Mouse (Mus musculus) adrenal gland, postnatal 25 days (tissue): Measurements from ENCODE around the gene Dock8. TPM values are rescaled to one million over a fixed set of nuclear protein-coding genes. Genes with fewer than 3 reads are reported as not detected.

ENCODE experiments used
- DNase-seq: peaks from one replicate; pipeline ENCODE4 v3.0.0; 2021; ENCODE audit warnings: mixed read lengths
- total RNA-seq: library from RNA; stranded (reverse); gene quantifications from 2 replicates; pipeline ENCODE4 v1.2.3, GENCODE M21; 2021

Gene Dock8
- total RNA-seq, 1 experiment from 2014 or later: 36.2 TPM

DNA sequence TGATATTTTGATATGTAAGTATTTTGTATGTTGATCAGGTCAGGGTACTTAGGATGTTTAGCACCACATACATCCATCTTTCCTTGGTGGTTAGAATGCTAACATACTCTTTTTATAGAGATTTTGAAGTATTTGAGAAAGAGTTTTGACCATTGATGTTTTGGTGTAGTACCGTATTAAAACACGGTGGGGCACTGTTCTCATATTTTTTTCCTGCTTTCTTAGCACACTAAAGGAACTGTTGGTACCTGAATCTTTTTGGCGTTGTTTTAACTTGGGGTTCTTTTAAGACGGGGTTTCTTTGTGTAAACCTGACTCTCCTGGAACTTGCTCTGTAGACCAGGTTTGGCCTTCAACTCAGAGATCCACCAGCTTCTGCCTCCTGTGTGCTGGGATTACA lies 133.0 kb downstream of the Dock8 start:
- no peak for DNase-seq

DNA sequence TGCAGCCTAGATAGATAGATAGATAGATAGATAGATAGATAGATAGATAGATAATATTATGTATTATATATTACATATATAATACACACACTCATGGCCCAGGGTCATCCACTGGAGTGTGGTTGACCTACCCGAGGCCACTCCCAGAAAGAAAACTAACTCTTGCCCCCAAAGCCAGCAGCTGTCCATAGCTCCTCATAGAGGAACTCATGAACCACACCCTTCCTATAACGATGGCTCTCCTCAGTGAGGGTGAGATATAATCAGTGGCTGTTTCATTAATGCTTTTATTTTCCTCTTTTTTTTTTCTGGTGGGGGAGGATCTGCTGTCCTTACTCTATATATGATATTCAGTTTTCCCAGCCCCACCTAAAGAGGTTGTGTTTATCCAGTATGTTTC lies 134.6 kb downstream of the Dock8 start:
- DNase-seq: no peak

DNA sequence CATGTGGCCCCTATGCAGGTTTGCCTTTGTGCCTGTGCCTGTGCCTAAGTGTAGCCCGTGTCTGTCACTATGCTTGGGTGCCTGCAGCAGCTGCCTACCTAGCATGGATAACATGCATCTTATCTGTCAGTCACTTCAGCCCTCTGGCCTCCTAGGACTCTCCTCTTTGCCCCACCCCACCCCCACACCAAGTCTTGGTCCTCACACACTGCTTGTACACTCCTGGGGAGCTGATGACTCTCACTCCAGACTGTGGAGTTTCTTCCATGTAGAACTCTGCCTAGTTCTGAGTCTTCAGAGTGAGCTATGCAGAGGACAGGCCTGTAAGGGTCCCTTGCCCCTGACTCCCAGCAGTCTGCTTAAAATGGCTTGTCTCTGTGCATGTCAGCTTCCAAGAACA lies 136.8 kb downstream of the Dock8 start:
- DNase-seq: no peak

DNA sequence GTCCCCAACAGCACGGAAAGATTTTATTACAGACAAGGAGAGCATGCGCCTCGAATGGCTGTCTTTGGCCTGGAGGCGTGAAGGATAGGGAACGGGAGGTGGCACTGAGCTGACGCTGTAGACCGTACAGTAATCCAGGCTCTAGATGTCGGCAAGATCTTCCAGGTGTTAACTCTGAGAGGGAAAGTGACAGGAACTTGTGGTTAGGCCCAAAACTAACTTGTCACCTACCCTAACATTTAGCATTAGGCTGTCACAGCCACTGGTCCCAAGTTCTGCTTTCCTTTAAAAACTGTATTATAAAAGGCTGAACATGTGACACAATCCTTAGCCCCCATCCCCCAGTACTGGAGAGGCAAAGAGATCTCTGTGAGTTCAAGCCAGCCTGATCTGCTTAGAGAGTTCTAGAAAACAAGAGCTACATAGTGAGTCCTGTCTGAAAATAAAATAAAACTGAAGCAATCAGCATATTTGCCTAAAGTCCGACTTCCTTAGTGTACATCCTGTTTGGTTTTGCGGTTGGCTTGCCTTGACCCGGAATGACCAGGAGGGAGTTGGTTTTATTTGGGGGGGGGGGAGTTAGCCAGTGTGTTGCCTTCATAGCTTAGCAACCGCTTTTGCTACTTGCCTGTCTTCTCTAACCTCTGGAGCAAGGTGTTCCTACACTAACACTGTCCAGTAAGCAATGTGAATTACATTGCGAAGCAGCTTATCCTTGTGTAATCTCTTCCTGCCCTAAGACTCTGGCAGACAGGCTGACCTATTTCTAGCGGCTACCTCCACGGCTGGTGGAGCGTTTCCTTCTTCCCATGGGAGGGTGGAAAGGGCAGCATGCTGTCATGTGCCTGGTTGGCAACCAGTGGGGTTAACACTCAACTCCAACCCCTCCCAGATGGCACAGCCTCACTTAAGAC lies 138.8 kb downstream of the Dock8 start:
- no peak for DNase-seq

DNA sequence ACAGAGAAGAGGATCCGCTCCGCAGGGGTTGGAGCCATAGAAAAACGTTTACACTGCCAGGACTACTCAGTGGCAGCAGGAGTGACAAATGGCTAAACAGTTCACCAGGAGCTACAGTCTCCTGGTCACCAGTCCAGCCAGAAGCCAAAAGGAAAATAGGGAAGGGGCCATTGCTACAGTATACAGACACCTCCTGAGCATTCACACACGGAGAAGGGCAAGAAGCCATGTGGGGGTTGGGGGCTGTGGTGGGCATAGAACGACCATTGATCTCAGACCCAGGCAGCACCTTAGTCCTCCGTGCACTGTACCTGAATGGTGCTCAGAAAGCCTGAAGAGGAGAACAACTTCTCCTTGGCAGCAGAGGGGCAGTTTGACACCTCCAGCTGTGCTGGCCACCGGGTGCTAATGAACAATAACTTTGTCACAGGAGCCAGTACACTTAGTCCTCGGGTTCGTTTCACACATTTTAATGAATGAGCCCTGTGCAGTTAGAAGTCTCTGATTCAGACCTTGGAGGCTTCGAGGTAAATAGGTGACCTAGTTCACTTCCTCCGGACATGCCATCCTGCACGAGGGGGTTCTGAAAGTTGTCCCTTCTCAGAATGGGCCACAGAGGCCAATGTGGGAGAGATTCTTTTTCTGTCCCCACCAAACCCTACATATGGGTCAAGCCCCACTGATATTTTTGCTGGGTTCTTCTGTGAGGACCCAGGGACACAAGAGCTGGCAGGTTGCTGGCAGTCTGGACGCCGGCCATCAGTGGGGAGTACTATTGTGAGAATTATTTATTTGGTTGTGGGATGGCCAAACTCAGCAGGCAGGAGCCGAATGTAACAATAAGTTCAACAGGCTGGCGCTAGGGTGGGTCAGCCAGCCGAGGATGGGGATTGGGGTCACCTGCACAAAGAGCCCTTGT lies 145.0 kb downstream of the Dock8 start:
- no peak for DNase-seq

DNA sequence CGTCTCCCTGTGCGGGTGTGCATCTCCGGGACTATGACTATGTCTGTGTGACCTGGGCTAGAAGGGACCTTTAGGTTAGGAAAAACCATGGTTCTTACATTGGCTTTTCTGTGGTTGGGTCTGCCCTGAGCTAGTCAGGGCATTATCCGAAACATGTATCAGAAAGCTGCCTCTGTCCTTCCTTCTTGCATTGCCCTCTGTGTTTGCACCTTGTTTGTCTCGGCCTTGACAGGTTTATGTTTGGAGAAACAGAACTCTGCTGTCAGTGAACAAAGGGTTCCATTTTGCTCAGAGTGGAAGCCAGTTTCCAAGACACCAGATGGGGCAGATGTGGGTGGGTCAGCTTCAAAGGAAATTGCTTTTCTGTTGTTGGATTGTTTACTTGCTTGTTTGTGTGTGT lies 145.8 kb downstream of the Dock8 start:
- no peak for DNase-seq

DNA sequence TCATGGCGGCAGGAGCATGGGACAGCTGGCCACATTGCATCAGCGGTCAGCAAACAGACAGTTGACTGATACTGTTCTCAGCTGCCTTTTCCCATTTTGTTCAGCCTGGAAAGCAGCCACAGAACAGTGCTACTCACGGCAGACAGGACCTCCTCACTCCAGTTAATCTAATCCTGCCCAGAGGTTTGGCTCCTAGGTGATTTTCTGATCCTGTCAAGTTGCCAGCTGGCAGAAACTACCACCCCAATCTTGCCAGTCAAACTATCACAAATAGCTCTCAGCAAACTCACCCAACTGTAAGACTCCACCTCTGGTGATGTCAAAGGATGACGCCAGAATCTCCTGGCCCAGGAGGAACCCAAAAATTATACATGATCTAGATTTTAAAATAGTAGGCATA lies 146.8 kb downstream of the Dock8 start:
- DNase-seq: no peak

DNA sequence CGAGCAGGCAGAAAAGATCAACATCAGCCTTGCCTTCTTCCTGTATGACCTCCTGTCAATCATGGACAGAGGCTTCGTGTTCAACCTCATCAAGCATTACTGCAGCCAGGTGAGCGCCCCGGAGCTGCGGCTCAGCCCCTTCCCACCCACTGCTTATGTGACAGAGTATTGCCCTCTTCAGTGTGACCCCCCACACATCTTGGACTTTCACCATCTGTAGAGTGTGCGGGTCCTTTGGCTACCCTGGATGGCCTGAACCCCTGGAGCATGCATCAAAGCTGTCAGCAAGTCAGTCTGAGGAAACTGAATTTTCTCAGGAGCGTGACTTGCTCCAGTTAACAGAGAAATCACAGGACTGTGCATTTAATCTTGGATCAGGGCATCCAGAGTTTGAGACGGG lies 150.5 kb downstream of the Dock8 start:
- DNase-seq: no peak

DNA sequence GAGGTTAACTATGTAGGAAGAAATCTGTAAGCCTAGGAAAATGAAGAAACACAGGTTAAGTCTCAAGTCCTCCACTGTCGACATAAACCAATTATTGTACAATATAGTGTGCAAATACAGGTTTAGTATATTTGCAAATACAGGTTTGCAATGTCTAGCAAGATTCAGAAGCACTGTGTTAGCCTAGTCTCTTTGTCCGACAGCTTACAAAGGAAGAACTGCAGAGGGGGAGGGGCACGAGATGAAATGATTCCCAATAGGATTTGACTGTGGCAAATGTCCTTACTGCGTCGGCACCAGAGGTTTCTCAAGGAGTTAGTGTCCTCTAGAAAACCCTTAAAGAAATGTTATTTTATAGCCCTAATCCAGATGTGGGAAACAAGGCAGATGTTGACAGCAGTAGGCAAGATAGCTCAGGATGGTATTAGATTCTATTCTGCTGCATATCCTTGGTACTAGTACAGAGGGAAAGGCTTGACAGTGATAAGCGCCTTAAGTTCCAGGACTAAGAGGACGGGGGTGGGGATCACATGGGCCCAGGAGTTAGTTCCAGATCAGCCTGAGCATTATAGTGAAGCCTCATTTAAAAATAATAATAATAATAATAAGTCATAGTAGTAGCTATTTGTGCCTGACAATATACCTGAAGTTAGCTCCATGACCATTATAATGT lies 155.3 kb downstream of the Dock8 start:
- no peak for DNase-seq

DNA sequence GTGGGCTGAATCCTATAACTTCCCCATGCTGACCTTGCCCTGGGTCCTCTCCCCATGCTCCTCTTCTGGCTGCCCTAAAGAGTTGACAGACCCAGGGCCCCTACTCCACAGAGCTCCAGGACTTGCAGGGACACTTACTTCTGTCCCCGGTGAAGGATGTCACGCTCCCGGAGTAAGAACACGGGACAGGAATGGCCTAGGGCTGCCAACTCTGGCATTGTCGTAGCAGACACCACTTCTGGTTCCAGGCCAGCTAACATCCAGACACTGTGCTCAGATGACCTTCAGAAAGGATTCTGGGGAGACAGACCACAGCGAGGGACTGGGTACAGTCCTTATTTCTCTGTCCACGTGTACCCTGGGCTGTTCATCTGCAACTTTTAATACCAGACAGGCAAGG lies 155.9 kb downstream of the Dock8 start:
- no peak for DNase-seq

DNA sequence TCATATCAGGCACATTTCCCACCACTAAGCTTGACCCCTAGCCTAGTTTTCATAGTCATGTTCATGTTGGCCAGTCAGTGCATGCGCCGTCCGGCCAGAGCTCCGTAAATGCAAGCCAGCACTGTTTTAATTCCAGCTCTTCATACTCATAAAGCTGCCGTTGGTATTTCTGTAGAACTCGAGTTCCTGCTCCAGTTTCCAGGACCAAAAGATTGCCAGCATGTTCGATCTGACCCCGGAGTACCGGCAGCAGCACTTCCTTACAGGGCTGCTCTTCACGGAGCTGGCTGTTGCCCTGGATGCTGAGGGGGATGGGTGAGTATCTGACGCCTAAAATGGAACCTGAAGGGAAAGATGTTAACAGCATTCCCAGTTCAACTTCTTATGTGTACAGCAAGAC lies 156.4 kb downstream of the Dock8 start:
- no peak for DNase-seq

DNA sequence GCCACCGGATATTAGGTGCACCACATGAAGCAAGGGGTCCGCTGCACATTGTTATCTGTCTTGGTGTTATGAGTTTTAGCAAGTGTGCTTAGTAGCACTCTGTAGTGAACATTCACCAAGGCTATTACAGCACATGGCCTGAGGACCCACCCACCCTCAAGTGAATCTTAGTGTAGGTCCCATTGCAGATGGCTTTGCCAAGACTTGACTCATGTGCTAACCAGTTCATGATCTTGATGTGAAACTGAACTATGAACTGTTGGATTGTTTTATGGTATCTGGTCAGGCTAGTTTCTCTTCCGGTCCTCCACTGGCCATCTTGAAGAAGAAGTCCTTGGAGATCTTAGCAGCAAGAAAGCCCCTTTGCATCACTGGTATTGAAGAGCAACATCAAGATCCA lies 162.9 kb downstream of the Dock8 start:
- DNase-seq: no peak

DNA sequence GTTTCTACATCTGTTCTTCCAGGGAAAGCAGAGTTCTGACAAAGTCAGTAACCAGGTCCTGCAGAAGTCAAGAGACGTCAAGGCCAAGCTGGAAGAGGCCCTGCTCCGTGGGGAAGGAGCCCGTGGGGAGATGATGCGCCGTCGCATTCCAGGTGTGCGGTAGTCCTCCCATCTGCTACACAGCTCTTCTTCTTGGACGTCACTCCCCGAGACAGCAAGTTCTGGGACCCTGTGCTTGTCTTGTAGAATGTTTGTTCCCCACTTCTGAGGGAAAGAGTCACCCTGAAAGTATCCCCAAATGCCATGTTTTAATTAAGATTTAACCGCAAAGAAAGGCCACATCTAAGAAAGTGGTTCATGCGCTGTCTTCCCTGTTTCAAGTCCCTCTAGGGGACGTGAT lies 164.1 kb downstream of the Dock8 start:
- DNase-seq: no peak

DNA sequence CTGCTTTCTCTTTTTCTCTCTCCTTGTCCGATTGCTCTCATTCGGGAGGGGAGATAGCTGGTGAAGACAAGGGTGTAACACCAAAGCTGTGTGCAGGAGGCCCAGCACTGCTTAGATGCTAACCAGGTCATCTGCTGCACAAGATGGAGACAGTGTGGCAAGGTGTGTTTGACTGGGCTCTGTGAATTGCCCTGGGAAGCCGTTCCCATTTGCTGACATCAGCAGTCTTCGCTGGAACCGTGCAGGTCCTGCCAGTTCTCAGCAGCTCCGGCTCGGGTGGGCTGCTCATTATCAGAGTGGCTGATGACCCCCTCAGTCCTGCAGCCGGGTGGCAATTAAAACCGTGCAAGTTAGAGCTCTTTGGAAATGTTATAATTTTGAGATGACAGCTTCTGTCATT lies 167.1 kb downstream of the Dock8 start:
- DNase-seq: no peak

DNA sequence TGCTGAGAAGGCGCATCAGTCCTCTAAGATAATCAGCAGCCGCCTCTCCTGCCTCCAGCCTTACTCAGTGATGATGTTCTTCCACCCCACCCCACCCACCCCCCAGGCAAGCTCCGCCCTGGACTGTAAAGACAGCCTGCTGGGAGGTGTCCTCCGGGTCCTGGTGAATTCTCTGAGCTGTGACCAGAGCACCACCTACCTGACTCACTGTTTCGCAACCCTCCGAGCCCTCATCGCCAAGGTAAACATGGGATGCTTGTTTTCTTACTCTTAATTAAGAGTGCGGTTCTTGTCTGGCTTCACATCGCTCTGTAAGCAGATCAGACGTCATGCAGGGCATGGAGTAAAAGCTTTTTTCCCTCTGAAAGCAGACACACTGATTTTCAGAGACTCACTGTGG lies 172.1 kb downstream of the Dock8 start:
- DNase-seq: no peak

DNA sequence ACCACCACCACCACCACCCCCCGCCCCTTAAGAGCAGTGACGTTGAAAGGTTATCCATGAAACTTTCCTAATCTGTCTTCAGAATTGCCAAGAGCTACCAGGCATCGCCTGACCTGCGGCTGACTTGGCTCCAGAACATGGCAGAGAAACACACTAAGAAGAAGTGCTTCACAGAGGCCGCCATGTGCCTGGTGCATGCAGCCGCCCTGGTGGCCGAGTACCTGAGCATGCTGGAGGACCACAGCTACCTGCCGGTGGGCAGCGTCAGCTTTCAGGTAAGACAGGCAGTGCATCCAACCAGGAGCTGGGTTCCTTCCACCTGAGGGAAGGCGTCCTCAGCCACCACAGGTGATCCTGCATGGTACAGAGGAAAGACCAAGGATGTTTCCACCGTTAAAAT lies 177.4 kb downstream of the Dock8 start:
- no peak for DNase-seq

DNA sequence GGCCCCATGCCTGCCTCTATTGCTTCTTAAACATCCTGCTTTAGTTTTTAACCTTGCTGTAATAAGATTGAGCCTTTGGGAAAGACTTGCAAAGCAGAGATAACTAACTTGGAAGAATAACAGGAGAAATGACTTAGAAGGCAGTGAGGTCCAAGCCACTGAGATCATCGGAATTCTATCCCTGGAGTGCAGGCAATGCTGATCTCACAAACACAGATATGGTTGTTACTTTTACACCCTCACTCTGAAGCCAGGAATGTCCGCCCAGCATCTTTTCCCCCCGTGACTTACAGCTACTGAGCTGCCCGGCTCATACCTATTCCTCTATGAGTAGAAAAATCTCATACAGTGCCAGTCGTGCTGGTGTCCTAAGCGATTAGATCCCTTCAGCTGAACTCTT lies 180.7 kb downstream of the Dock8 start:
- DNase-seq: no peak

DNA sequence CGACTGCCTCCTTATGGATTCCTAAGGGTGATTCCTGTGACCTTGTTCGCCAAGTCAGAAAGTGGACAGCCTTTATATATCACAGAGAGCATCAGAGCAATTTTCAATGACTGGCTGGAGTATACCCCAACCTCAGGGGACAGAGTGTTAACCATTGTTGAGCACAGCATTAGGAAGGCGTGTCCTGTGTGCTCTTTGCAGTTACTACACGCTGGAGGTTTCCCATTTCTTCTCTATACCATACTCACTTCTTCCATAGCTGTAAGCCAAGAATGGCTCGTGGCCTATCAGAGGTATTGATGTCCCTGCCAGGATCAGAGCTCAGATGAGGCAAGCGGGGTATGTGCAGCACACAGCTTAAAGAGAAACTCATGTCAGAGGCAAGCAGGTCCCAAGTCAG lies 181.2 kb downstream of the Dock8 start:
- no peak for DNase-seq

DNA sequence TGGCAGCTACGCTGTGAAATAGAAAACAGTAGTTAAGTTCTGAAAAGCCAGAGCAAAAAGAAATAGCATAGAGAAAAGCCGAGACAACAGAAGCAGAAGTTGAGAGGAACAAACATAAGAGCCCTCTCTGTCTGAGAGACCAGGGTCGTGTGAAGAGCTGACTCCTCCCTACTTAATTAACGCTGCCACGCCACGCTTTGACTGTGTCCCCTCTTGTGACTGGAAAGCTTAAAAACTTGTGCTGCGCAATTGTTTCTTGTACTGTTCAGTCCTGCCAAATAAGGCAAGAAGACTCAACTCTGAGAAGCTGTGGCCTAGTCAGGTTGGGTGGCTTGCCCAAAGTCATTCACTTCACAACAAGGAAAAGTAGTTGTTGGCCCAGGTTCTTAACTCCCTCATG lies 184.7 kb downstream of the Dock8 start:
- DNase-seq: no peak

DNA sequence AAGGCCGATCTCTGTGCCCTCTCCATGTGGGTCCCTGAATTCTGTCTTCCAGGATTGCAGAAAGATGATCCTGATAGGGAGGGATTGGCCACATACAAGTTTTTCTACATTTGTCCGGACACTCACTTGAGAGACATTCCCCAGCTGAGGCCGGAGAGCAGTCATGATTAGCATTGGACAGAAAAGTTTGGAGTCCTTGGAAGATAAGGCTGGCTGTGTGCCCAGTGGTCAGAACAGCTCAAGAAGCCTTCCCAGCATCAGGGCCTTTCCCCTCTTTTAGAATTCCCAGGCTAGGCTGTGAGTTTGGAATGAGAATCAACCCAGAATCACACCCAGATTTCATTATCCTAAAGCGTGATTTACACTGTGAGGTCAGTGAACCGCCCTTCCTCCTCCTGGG lies 187.0 kb downstream of the Dock8 start:
- DNase-seq: peak; percentile 60

DNA sequence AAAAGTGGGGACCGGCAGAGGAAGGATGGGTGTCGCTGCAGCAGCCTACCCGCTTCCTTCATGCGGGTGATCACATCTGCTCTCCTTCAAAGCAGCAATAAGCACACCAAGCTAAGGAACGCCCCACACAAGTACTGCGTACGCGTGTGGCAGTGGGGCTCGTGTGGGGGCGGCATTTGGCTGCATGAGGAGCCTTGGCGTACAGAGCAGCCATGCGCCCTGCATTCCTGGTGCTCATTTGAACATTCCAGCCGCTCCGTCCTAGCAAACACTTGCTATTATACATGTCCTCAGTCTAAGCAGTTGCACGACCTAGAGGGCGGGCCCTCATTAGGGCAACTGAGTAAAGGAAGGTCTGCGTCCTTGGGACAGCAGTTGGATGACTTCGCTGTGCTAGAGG lies 188.3 kb downstream of the Dock8 start:
- DNase-seq: no peak

DNA sequence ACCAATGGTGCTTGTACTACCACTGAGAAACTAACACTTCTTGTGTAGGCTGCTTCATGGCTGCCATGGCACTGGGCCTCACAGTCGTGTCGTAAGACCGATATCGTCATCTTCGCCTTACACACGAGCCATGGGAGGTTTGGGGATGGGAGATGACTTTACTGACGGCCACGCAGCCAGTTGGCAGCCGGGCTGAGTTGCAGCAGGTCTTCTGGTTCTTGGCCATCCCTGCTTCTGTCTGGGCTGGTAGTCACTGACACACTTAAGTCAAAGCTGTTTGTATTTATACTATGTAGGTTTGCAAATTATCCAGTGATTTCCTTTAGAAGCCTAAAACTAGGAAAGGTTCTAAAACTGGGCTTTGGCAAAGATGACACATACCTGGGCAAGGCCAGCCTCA lies 194.4 kb downstream of the Dock8 start:
- no peak for DNase-seq
